Comparison of ENCODE assay signal across 19 mouse cellular contexts in genomic region chr2:91119551-91119950, GRCm38 (mm10). TPM values are rescaled to one million over a fixed set of nuclear protein-coding genes. Genes with fewer than 3 reads are reported as not detected.
DNase-seq lines count a peak whose midpoint lies in the region; ATAC-seq and TF ChIP-seq lines count a peak whose summit lies in the region.
"Had no signal": no experiment of that assay in that cellular context is flagged by ENCODE, and none has a peak within 500 bp of the region (broad histone marks: within the 10 kb centered on the region; RNA-seq: fewer than 3 reads in every experiment).

No protein-coding gene starts in this region.

- H3K4me2 ChIP-seq in heart, embryonic 14.5 days (ENCODE audit: low read length) = peak overlapping the region; percentile 91
- no peak overlapping the region for H3K4me2 ChIP-seq in kidney, embryonic 16.5 days (replicated peaks; ENCODE audit: low read depth, low read length)
- H3K4me2 ChIP-seq: limb, embryonic 13.5 days; liver, embryonic 15.5 days; midbrain, embryonic 12.5 days; neural tube, embryonic 13.5 days had no signal

- DNase-seq in heart, adult 2 months = peak in 1 of 2 experiments; percentile 44
- DNase-seq in heart, adult 18-20 months = no peak
- peak; percentile 99 for DNase-seq in cerebellum, adult 9-11 months
- DNase-seq in kidney, postnatal 4 days = no peak
- no peak for DNase-seq in left cerebral cortex, adult 8-10 months (ENCODE audit: low spot score in 2 of 2)
- DNase-seq: adrenal gland, adult 8-10 months; forebrain, postnatal 0 days; gastrocnemius, postnatal 36 days; kidney, adult 18-20 months had no signal

- intact Hi-C loops in heart, adult 2 months (cut with DNase I) = loop anchor here (5.0 kb wide), 3 partner anchors 103 to 158 kb away; partner anchors contain the start of gene Pacsin3

- H3K4me3 ChIP-seq in heart, adult 2 months = peak overlapping the region; percentile 53
- peak overlapping the region; percentile 77 to 78 for H3K4me3 ChIP-seq in heart, embryonic 14.5 days (ENCODE audit: control insufficient read depth in 1 of 2, insufficient read depth in 1 of 2, low read depth in 1 of 2, low read length in 2 of 2)
- H3K4me3 ChIP-seq in kidney, embryonic 16.5 days (ENCODE audit: low read length) = no peak overlapping the region
- H3K4me3 ChIP-seq: forebrain, embryonic 10.5 days; limb, embryonic 13.5 days; liver, embryonic 15.5 days; midbrain, embryonic 12.5 days; neural tube, embryonic 13.5 days had no signal

- H3K9ac ChIP-seq in heart, adult 2 months (ENCODE audit: low read depth, low read length) = peak overlapping the region; percentile 84
- peak overlapping the region; percentile 96 for H3K9ac ChIP-seq in heart, embryonic 14.5 days (ENCODE audit: low read length)
- H3K9ac ChIP-seq in kidney, embryonic 16.5 days (replicated peaks; ENCODE audit: low read length) = no peak overlapping the region
- H3K9ac ChIP-seq: forebrain, postnatal 0 days; limb, embryonic 13.5 days; liver, embryonic 15.5 days; midbrain, embryonic 12.5 days; neural tube, embryonic 13.5 days had no signal

- 40% methylated on average over 6 of the region's 6 CpGs for WGBS in heart, adult 2 months
- WGBS in heart, embryonic 14.5 days = 37% methylated on average over 6 of the region's 6 CpGs
- 82% methylated on average over 6 of the region's 6 CpGs for WGBS in kidney, embryonic 16.5 days

- no peak for TF ChIP-seq POLR2A in heart, adult 2 months (IDR thresholded peaks at IDR 0.05; ENCODE audit: insufficient read depth, low read depth, low read length)

- no peaks in the 10 kb centered on the region for H3K27me3 ChIP-seq in heart, adult 2 months (ENCODE audit: control insufficient read depth, insufficient read depth, low read length)
- no peaks in the 10 kb centered on the region for H3K27me3 ChIP-seq in heart, embryonic 14.5 days (ENCODE audit: control insufficient read depth, insufficient read depth, low read length)
- peaks cover 4% of the 10 kb centered on the region; the same call in 1 of the 2 replicates for H3K27me3 ChIP-seq in kidney, embryonic 16.5 days (ENCODE audit: insufficient read depth, low read length)

- 0 out of 2 replicates have a peak, but pooled peaks have one; percentile 40 for TF ChIP-seq EP300 in heart, adult 2 months (IDR thresholded peaks at IDR 0.05; ENCODE audit: insufficient read depth, low read depth, low read length)

- ATAC-seq in cerebellum, adult (ENCODE audit: insufficient number of reproducible peaks, low FRiP score, low TSS enrichment) = peak; percentile 54
- ATAC-seq in heart, embryonic 14.5 days (ENCODE audit: insufficient number of reproducible peaks, insufficient read depth, low FRiP score, low read depth) = no peak
- no peak for ATAC-seq in kidney, embryonic 16.5 days (ENCODE audit: low FRiP score, low TSS enrichment)
- ATAC-seq: CD4-positive, CD25-positive, alpha-beta regulatory T cell, adult 4 months; forebrain, postnatal 0 days; Patski had no signal

- H3K36me3 ChIP-seq in heart, adult 2 months (ENCODE audit: control insufficient read depth, insufficient read depth, low read length) = no peaks in the 10 kb centered on the region
- peaks cover 57% of the 10 kb centered on the region for H3K36me3 ChIP-seq in heart, embryonic 14.5 days (ENCODE audit: control insufficient read depth, insufficient read depth, low read length)
- no peaks in the 10 kb centered on the region for H3K36me3 ChIP-seq in kidney, embryonic 16.5 days (ENCODE audit: insufficient read depth, low read length)
- H3K36me3 ChIP-seq: forebrain, embryonic 10.5 days; limb, embryonic 13.5 days; midbrain, embryonic 12.5 days; neural tube, embryonic 13.5 days had no signal

- H3K27ac ChIP-seq in heart, adult 2 months = peak overlapping the region; percentile 94
- H3K27ac ChIP-seq in heart, embryonic 14.5 days (replicated peaks in 1 of 2; ENCODE audit: control insufficient read depth in 1 of 2, insufficient read depth in 1 of 2, low read depth in 2 of 2, low read length in 2 of 2) = peak overlapping the region; percentile 96 to 99
- no peak overlapping the region for H3K27ac ChIP-seq in kidney, embryonic 16.5 days (ENCODE audit: low read length)
- H3K27ac ChIP-seq: forebrain, embryonic 10.5 days; limb, embryonic 13.5 days; liver, embryonic 15.5 days; midbrain, embryonic 12.5 days; neural tube, embryonic 13.5 days had no signal

- H3K9me3 ChIP-seq in heart, embryonic 14.5 days (ENCODE audit: control insufficient read depth, low read length) = no peaks in the 10 kb centered on the region
- H3K9me3 ChIP-seq in kidney, embryonic 16.5 days (ENCODE audit: low read length) = no peaks in the 10 kb centered on the region
- H3K9me3 ChIP-seq: forebrain, embryonic 10.5 days; limb, embryonic 13.5 days; liver, embryonic 15.5 days; midbrain, embryonic 12.5 days; neural tube, embryonic 13.5 days had no signal

- H3K79me2 ChIP-seq in heart, adult 2 months (replicated peaks; ENCODE audit: control insufficient read depth, insufficient read depth, low read length) = no peaks in the 10 kb centered on the region

- no peaks in the 10 kb centered on the region; the same call in 1 of the 2 replicates for H3K4me1 ChIP-seq in heart, adult 2 months (ENCODE audit: control insufficient read depth, insufficient read depth, low read length)
- peaks cover 25 to 54% of the 10 kb centered on the region in 2 experiments for H3K4me1 ChIP-seq in heart, embryonic 14.5 days (ENCODE audit: control insufficient read depth in 2 of 2, insufficient read depth in 2 of 2, low read length in 2 of 2)
- H3K4me1 ChIP-seq in kidney, embryonic 16.5 days (ENCODE audit: insufficient read depth, low read length) = peaks cover 5% of the 10 kb centered on the region

- no peak for TF ChIP-seq CTCF in heart, adult 2 months (IDR thresholded peaks at IDR 0.05)

RNA-seq across cellular contexts. Expression of gene Mybpc3, which starts 1.6 kb away (rescaled TPM):
- total RNA-seq in heart, adult 2 months (2021) = 1,000 to 10,000 TPM; 1,229 to 1,417 TPM
- 1,378 and 1,771 TPM in 2 replicates for polyA plus RNA-seq in heart, adult 2 months (2012; rRNA removed)
- 1,000 to 10,000 TPM; 1,572 to 1,905 TPM for total RNA-seq in heart, adult 18-20 months (2021)
- 789 and 806 TPM in 2 replicates for polyA plus RNA-seq in heart, embryonic 14.5 days (2014; fragmentation: Nextera tagmentation; extraction: Ambion mirVana)
- under 1 TPM; 0.33 to 0.91 (median 0.69) TPM for total RNA-seq in left cerebral cortex, adult 8-10 months (2022)
- 0.30 and 0.44 TPM in 2 replicates for polyA plus RNA-seq in kidney, embryonic 16.5 days (2015; fragmentation: Nextera tagmentation; extraction: Ambion mirVana)
- total RNA-seq: gastrocnemius, postnatal 36 days had no signal
- polyA plus RNA-seq: CD4-positive, CD25-positive, alpha-beta regulatory T cell, adult 4 months; forebrain, embryonic 10.5 days; limb, embryonic 13.5 days; Patski had no signal

RNA-seq across cellular contexts. Expression of gene Spi1, which starts 37.4 kb away (rescaled TPM):
- total RNA-seq in heart, adult 2 months (2021) = 1 to 10 TPM; 3.7 to 6.2 TPM
- 10.2 and 17.2 TPM in 2 replicates for polyA plus RNA-seq in heart, adult 2 months (2012; rRNA removed)
- 1 to 10 TPM; 4.0 to 5.0 TPM for total RNA-seq in heart, adult 18-20 months (2021)
- 4.8 and 5.1 TPM in 2 replicates for polyA plus RNA-seq in heart, embryonic 14.5 days (2014; fragmentation: Nextera tagmentation; extraction: Ambion mirVana)
- total RNA-seq in left cerebral cortex, adult 8-10 months (2022) = 1 to 10 TPM; 3.9 to 8.9 (median 6.5) TPM
- 3.3 and 4.2 TPM in 2 replicates for polyA plus RNA-seq in kidney, embryonic 16.5 days (2015; fragmentation: Nextera tagmentation; extraction: Ambion mirVana)

RNA-seq across cellular contexts. Expression of gene Slc39a13, which starts 49.3 kb away (rescaled TPM):
- total RNA-seq in heart, adult 2 months (2021) = 10 to 100 TPM; 21.1 to 22.3 TPM
- polyA plus RNA-seq in heart, adult 2 months (2012; rRNA removed) = 57.3 and 58.6 TPM in 2 replicates
- 10 to 100 TPM; 20.0 to 26.2 TPM for total RNA-seq in heart, adult 18-20 months (2021)
- 50.6 and 52.0 TPM in 2 replicates for polyA plus RNA-seq in heart, embryonic 14.5 days (2014; fragmentation: Nextera tagmentation; extraction: Ambion mirVana)
- 10 to 100 TPM; 33.5 to 35.5 (median 34.7) TPM for total RNA-seq in left cerebral cortex, adult 8-10 months (2022)
- polyA plus RNA-seq in kidney, embryonic 16.5 days (2015; fragmentation: Nextera tagmentation; extraction: Ambion mirVana) = 44.6 and 57.9 TPM in 2 replicates

Comparison
In these comparisons a context has a peak if more than half of its experiments do, and no peak if none do; other contexts are left out.
1. RNA of gene Mybpc3, which starts 1.6 kb away (total RNA-seq): 1,572 to 1,905 TPM in heart, adult 18-20 months and 1,229 to 1,417 TPM in heart, adult 2 months; 0.33 to 0.91 TPM in left cerebral cortex, adult 8-10 months; every median in the first group is over 100 times any median in the second.